Mouse (Mus musculus): ENCODE measurements around the gene Stx8. TPM values are rescaled to one million over a fixed set of nuclear protein-coding genes. Genes with fewer than 3 reads are reported as not detected.

Gene Stx8
- total RNA-seq (2014; rRNA removed) (13.2 and 22.4 TPM in 2 replicates), polyA plus RNA-seq (2015; fragmentation: Nextera tagmentation; extraction: Ambion mirVana) (59.0 and 63.6 TPM in 2 replicates)

- Histone ChIP-seq H3K4me1 (ENCODE audit: insufficient read depth, low read length) (peaks cover 6% of the 10 kb centered on the region; the same call in 1 of the 2 replicates), H3K27me3 (ENCODE audit: insufficient read depth, low read length) (no peaks in the 10 kb centered on the region), H3K4me3 (ENCODE audit: low read depth, low read length) (peak within 1 kb of the TSS; percentile 62), H3K9ac (replicated peaks; ENCODE audit: low read length, poor library complexity, severe bottlenecking) (peak within 1 kb of the TSS; percentile 73), H3K36me3 (ENCODE audit: insufficient read depth, low read length) (0 out of 2 replicates have a peak, but pooled peaks cover 4% of the 10 kb centered on the region), H3K9me3 (ENCODE audit: low read length) (no peaks in the 10 kb centered on the region), H3K27ac (ENCODE audit: low read depth, low read length) (no peak within 1 kb of the TSS), H3K4me2 (ENCODE audit: low read depth, low read length, poor library complexity, severe bottlenecking) (peak within 1 kb of the TSS; percentile 73)
- peak; percentile 79 for DNase-seq (ENCODE audit: low spot score)
- TF ChIP-seq CTCF (IDR thresholded peaks at IDR 0.05) = no peak
- under 1% methylated on average over 28 of the region's 28 CpGs for WGBS
- peak; percentile 83 for ATAC-seq (ENCODE audit: low FRiP score)
These were observed at the start of gene Stx8 for GRCm38 (mm10) chr11:67965905-67966878. TSS of gene Stx8 (plus strand) at chr11:67966193.

GRCm38 (mm10) chr11:67917126-67917525 is 48.9 kb upstream of the Stx8 start:
- H3K9me3 ChIP-seq (ENCODE audit: low read length) = no peaks in the 10 kb centered on the region
- H3K4me1 ChIP-seq (ENCODE audit: insufficient read depth, low read length) = no peaks in the 10 kb centered on the region
- H3K4me2 ChIP-seq (ENCODE audit: low read depth, low read length, poor library complexity, severe bottlenecking) = no peak overlapping the region
- TF ChIP-seq CTCF (IDR thresholded peaks at IDR 0.05) = no peak
- no peak overlapping the region for H3K4me3 ChIP-seq (ENCODE audit: low read depth, low read length)
- no peak for ATAC-seq (ENCODE audit: low FRiP score)
- H3K27ac ChIP-seq (ENCODE audit: low read depth, low read length) = no peak overlapping the region
- H3K36me3 ChIP-seq (ENCODE audit: insufficient read depth, low read length) = no peaks in the 10 kb centered on the region
- 81% methylated on average over 3 of the region's 3 CpGs for WGBS
- no peak overlapping the region for H3K9ac ChIP-seq (replicated peaks; ENCODE audit: low read length, poor library complexity, severe bottlenecking)
- DNase-seq (ENCODE audit: low spot score) = no peak
- H3K27me3 ChIP-seq (ENCODE audit: insufficient read depth, low read length) = peaks cover 12% of the 10 kb centered on the region; the same call in 1 of the 2 replicates

GRCm38 (mm10) chr11:67919593-67919992 is 46.4 kb upstream of the Stx8 start:
- TF ChIP-seq CTCF (IDR thresholded peaks at IDR 0.05) = no peak
- H3K9me3 ChIP-seq (ENCODE audit: low read length) = no peaks in the 10 kb centered on the region
- H3K4me2 ChIP-seq (ENCODE audit: low read depth, low read length, poor library complexity, severe bottlenecking) = no peak overlapping the region
- ATAC-seq (ENCODE audit: low FRiP score) = no peak
- peaks cover 12% of the 10 kb centered on the region; the same call in 1 of the 2 replicates for H3K27me3 ChIP-seq (ENCODE audit: insufficient read depth, low read length)
- H3K27ac ChIP-seq (ENCODE audit: low read depth, low read length) = no peak overlapping the region
- 78% methylated on average over 5 of the region's 5 CpGs for WGBS
- H3K9ac ChIP-seq (replicated peaks; ENCODE audit: low read length, poor library complexity, severe bottlenecking) = no peak overlapping the region
- no peaks in the 10 kb centered on the region for H3K36me3 ChIP-seq (ENCODE audit: insufficient read depth, low read length)
- no peak overlapping the region for H3K4me3 ChIP-seq (ENCODE audit: low read depth, low read length)
- H3K4me1 ChIP-seq (ENCODE audit: insufficient read depth, low read length) = no peaks in the 10 kb centered on the region
- DNase-seq (ENCODE audit: low spot score) = no peak

- Histone ChIP-seq H3K9me3 (ENCODE audit: low read length) (no peaks in the 10 kb centered on the region), H3K9ac (replicated peaks; ENCODE audit: low read length, poor library complexity, severe bottlenecking) (no peak overlapping the region), H3K4me1 (ENCODE audit: insufficient read depth, low read length) (no peaks in the 10 kb centered on the region), H3K27ac (ENCODE audit: low read depth, low read length) (no peak overlapping the region), H3K4me2 (ENCODE audit: low read depth, low read length, poor library complexity, severe bottlenecking) (peak overlapping the region; percentile 100; the same call in 1 of the 2 replicates), H3K27me3 (ENCODE audit: insufficient read depth, low read length) (peaks cover 12% of the 10 kb centered on the region; the same call in 1 of the 2 replicates), H3K4me3 (ENCODE audit: low read depth, low read length) (peak overlapping the region; percentile 54; the same call in 1 of the 2 replicates), H3K36me3 (ENCODE audit: insufficient read depth, low read length) (no peaks in the 10 kb centered on the region)
- DNase-seq (ENCODE audit: low spot score) = no peak
- WGBS = 59% methylated on average over 9 of the region's 9 CpGs
- TF ChIP-seq CTCF (IDR thresholded peaks at IDR 0.05) = no peak
- no peak for ATAC-seq (ENCODE audit: low FRiP score)
These were observed 45.6 kb upstream of the Stx8 start for GRCm38 (mm10) chr11:67920226-67920960.

GRCm38 (mm10) chr11:67921091-67921826 is 44.7 kb upstream of the Stx8 start:
- ATAC-seq (ENCODE audit: low FRiP score) (0 out of 2 replicates have a peak, but pooled peaks have one; percentile 27), DNase-seq (ENCODE audit: low spot score) (peak; percentile 9)
- H3K4me3 ChIP-seq (ENCODE audit: low read depth, low read length) = peak overlapping the region; percentile 54
- H3K27ac ChIP-seq (ENCODE audit: low read depth, low read length) = no peak overlapping the region
- no peaks in the 10 kb centered on the region for H3K36me3 ChIP-seq (ENCODE audit: insufficient read depth, low read length)
- H3K27me3 ChIP-seq (ENCODE audit: insufficient read depth, low read length) = peaks cover 12% of the 10 kb centered on the region; the same call in 1 of the 2 replicates
- peak overlapping the region; percentile 67 for H3K9ac ChIP-seq (replicated peaks; ENCODE audit: low read length, poor library complexity, severe bottlenecking)
- 3% methylated on average over 43 of the region's 47 CpGs for WGBS
- no peaks in the 10 kb centered on the region for H3K4me1 ChIP-seq (ENCODE audit: insufficient read depth, low read length)
- H3K9me3 ChIP-seq (ENCODE audit: low read length) = no peaks in the 10 kb centered on the region
- H3K4me2 ChIP-seq (ENCODE audit: low read depth, low read length, poor library complexity, severe bottlenecking) = peak overlapping the region; percentile 100
- peak; percentile 10; the same call in 1 of the 2 replicates for TF ChIP-seq CTCF (IDR thresholded peaks at IDR 0.05)
